Mouse (Mus musculus) liver, adult 2 months (tissue): ENCODE data around the gene Tnks1bp1.

ENCODE experiments used
- CTCF ChIP-seq: fragments of 200-500 bp; IDR thresholded peaks from 2 replicates; pipeline ENCODE4 v1.5.1; 2011; ENCODE audit warnings: low read depth, low read length, control low read depth
- POLR2A ChIP-seq: fragments of 200-500 bp; IDR thresholded peaks from 2 replicates; pipeline ENCODE4 v1.6.1; 2011; ENCODE audit warnings: low read length, control low read depth; ENCODE audit not compliant: insufficient read depth; ENCODE audit errors: extremely low read depth

GRCm38 (mm10) chr2:85067903-85068625 is 20.2 kb downstream of the Tnks1bp1 start:
- no peak for TF ChIP-seq CTCF
- no peak for TF ChIP-seq POLR2A
